Mouse (Mus musculus): ENCODE measurements around the gene Zfp58. TPM values are rescaled to one million over a fixed set of nuclear protein-coding genes. Genes with fewer than 3 reads are reported as not detected.
"Not testable (repeated sequence)": the region's sequence is repeated elsewhere in the genome, so short reads cannot be mapped to it uniquely, and the experiment has no call there.

Gene Zfp58
- 1 to 10 TPM; 2.8 to 2.9 TPM for total RNA-seq (2021)
- long read RNA-seq, experiment 1, partial matches to known transcripts = 0 of 1 reads
- long read RNA-seq, experiment 1, other reads (novel, unspliced or antisense) = 0 of 1 reads
- long read RNA-seq, experiment 2, partial matches to known transcripts = 0 of 4 reads
- long read RNA-seq, experiment 2, other reads (novel, unspliced or antisense) = 0 of 4 reads

DNA sequence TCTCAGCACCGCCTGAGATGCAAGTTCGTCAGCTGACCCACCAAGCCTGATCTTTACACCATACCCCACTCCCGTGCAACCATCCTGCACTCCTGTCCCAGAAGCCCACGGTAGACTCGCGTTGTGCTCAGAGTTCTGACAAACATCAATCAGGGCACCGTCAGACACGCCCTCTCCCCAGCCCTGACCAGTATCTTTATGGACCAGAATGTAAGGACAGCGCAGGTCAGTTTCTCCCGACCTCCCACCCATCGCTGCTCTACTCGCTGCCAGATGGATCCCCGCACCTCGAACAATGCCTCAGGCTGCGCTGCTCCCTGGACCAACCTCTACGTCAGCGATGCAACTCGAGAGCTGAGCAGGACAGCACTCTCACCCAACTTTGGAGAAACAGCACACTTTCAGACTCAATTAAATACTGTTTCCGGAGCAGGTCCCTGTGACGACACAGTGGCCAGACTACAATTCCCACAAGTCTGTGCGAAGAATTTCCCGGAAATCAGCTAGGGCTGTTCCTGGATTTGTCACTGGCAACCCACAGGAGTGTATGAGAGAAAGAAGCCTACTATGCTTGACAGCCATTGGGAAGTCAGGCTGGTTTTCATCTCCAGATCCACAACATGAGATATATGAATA is at the start of gene Zfp58:
Zfp58 (minus strand) TSS at position 472 of the 636 bp plus-strand sequence.
- peak; percentile 80 for DNase-seq

DNA sequence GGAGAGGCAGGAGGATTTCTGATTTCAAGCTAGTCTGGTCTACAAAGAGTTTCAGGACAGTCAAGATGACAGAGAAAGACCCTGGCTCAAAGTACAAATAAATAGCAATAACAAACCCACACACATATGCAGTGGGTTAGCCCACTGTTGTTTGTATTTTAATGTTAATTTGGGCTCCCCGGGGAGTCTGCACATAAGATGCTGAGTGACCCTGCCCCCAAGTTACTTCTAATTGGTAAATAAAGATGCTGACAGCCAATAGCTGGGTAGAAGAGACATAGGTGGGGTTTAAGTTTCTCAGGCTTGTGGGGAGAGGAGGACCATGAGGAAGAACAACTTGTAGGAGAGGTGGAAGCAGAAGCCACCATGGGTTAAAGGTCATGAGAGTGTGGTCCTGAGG is 45.6 kb upstream of the Zfp58 start:
- DNase-seq = no peak

DNA sequence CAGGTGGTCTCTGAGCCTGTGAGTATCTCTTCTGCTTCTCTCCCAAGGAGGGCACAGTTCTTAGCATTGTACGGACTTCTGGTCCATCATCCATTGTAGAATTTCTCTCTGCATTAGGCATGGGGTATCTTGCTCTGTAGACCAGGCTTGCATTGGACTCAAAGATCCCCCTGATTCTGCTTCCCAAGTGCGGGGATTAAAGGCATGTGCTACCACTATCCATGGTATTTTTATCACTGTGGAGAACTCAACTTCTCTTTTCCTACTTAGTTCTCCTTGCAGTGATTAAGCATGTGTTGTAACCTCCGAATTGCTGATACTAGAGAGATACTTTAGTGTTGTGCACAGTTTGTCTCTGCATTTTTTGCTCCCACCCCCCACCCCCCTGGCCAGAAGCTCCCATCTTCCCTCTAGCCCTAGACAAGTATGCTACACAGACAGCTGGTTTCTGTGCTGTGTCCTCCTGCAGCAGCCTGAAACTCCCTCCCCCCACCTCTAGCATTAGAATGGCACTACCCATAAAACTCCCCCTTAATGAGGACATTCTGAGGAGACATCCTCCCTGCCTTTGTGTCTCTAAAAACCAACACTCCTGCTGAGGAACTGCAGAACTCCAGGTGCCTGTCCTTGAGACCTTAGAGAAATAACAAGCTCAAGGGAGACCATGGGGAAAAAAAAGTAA is 26.8 kb upstream of the Zfp58 start:
- DNase-seq = no peak

DNA sequence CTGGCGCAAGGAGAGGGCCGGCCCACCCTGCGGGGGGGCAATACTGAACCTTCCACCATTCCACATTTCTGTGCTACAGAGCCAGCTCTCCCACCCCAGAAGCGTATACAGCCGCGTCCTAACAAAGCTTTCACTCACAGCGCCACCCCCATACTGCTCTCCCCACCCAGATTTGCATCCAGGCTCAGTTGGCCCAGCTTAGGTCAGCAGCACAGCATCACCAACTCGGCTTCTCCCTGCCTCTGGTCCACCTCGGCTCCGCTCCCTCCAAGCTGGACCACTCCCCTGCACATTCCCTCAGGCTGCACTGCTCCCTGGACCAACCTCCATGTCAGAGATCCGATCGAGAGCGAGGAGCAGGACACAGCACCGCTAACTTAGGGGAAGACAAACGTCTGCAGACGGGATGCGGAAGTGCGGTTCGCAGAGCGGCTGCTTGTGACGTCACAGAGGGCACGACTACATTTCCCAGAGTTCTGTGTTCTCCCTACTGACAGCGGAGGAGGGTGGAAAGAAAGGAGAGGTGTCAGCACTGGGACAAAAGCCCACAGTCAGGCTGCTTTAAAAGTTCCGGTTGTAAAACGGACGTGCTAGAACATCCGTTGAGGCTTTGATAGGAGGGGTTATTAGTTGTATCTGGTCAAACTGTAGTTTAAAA is 25.5 kb upstream of the Zfp58 start, which contains the start of the genes Gm26965 and Zfp87:
Gm26965 (minus strand) TSS at position 399 of the 658 bp plus-strand sequence.
Zfp87 (minus strand) TSS at position 425 of the 658 bp plus-strand sequence.
- DNase-seq = peak; percentile 91

DNA sequence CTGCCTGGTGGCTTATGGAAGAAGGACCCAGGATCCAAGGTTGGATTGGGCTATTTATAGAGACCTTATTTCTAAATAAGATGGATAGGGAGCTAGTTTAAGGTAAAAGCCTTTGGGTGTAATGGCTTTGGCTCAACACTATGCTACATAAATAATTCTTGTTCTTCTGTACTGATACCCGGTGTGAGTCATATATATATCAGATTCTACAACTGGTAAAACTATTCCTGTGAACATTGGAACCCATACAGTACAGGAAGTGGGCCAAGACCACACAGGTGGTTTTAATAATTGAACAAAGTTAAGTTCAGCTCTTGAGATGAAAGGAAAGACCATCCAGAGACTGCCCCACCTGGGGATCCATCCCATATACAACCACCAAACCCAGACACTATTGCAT is 553 bp upstream of the Zfp58 start:
- DNase-seq = no peak

DNA sequence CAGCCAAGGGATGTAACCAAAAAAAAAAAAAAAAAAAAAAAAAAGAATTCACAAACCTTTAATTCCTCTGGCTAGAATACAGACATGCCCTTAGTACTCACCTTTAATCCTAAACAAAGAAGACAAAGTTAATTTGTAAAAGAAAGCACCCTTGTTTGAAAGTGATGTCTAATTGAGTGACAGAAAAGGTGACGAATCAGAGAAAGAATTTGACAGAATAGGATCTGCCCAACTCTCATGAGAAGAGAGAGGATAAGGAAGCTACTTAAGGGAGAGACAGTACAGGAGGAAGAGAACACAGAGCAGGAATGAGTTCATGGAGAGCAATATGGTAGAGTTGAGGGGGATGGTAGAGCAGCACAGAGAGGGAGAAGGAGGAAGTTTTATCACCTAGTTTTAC is 4.7 kb downstream of the Zfp58 start:
- DNase-seq = no peak

DNA sequence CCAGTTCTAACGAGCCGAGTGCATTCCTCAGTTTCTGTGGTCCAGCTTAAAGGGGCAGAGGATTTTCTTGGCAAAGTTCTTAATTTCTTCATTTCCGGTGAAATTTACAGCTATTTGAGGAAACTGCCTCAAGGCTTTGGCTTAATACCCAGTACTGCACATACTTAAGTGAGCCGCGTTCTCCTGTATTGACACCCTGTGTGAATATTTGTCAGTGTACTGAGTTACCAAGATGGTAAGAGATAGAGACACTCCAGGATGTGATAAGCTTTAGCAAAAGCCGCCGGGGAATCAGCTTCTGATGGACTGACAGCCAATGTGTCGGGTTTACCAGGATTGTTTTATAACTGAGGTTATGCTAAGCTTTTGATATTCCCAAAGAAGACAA is 15.9 kb downstream of the Zfp58 start:
- no peak for DNase-seq

DNA sequence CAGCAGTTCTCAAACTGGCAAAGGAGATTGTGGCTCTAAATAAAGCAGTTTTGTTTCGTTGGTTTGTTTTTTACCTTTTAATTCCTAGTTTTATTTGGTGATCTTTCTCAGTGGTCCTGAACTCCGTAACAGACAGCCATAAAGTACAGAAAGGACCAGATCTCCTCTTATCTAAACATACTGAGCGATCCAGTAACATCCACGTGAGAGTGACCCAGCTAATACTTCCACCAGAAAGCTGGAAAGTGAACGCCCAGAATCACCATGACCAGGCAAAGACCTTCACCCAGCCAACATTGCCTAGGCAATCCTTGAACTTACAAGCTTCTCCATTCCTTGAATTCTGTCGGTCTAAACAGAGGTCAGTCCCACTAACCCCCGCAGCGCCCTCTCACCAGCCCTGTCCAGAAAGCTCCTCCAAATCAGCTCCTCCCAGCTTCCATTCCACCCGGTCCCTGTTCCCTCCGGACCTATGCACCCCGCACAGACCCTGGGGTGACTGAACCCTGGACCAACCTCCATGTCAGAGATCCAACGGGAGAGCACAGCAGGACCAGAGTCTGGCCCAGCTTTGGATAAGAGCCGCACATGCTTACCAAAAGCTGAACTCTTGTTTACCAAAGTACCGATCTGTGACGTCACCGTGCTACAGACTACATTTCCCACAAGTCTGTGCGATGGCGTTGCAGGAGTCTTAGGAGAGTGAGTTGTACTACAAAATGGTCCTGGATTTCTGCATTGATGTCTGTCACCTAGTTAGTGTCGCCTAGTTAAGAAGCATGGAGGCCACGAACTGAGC is 16.5 kb downstream of the Zfp58 start, which contains the start of gene Zfp874b:
Zfp874b (minus strand) TSS at position 634 of the 799 bp plus-strand sequence.
- peak; percentile 80 for DNase-seq

DNA sequence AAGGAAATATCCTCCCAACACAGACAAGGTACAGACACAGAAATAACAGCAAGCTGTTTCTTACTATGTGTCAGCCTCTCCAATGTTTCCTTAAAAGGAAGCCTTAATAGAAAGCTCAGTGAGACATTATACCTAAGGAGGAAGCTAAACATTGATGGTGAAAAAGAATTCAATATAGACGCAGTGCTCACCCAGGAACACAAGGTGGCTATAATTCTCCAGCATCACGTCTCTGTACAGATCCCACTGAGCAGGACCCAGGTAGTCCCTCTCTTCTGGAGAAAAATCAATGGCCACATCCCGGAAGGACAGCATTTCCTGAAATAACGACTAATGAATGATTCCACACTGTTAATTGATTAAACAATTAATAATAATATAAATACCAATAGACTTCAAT is 18.8 kb downstream of the Zfp58 start:
- no peak for DNase-seq

DNA sequence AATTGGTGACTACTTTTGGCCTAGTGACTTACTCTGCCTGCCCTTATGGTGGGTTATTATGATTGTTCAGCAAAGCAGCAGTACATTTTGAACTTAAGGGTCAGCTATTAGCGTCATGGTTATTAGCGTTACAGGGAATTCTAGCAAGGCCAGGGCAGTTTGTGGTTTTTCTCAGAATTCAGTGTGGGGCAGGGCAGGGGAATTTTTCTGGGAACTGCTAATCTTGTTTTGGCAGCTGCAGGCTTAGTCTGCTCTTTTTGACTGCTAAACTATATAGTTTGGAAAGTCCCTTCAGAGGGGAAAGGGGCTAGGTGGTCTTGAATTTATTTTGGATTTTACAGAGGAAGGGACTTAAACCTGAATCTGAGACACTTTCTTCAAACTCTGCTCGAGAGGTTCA is 31.1 kb downstream of the Zfp58 start:
- DNase-seq = no peak

DNA sequence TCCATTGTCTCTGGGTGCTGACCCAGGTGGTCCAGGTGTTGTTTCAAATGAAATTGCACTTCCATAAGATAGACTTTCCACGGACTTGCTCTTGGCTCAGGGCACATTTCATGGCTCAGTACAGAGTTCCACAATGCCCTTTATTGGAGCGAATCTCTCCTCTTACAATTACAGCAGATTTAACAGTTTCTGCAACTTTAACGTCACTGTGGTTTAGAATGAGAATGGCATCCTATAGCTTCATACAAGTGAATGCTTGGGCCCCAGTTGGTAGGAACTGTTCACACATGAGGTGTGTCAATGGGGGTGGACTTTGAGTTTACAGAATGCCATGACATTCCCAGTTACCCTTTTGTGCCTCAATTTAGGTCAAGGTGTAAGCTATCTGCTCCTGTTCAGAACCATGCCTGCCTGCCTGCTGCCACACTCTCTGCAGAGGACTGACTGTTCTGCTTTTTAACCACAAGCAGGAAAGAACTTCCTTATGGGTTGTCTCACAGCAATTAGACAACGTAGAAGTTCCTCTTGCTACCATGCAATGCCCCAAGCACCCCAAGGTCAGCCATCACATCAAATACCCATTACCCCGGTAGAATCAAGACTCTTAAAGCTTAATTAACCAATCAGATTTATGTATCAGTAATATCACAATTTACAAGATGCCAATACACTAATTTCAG is 36.7 kb downstream of the Zfp58 start:
- DNase-seq = not testable (repeated sequence)

DNA sequence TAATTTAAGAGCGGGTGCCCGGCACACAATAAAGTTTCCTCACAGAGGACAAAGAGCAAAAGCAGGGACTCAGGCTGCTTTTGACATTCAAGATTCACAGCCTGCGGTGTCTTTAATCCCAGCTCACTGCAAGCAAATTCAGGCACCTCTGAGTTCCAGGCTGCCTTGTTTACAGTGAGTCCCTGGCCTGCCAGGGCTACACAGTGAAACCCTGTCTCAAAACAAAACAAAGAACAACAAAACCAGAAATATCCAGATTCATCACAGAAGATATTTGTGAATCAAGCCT is 48.4 kb downstream of the Zfp58 start:
- DNase-seq = no peak

DNA sequence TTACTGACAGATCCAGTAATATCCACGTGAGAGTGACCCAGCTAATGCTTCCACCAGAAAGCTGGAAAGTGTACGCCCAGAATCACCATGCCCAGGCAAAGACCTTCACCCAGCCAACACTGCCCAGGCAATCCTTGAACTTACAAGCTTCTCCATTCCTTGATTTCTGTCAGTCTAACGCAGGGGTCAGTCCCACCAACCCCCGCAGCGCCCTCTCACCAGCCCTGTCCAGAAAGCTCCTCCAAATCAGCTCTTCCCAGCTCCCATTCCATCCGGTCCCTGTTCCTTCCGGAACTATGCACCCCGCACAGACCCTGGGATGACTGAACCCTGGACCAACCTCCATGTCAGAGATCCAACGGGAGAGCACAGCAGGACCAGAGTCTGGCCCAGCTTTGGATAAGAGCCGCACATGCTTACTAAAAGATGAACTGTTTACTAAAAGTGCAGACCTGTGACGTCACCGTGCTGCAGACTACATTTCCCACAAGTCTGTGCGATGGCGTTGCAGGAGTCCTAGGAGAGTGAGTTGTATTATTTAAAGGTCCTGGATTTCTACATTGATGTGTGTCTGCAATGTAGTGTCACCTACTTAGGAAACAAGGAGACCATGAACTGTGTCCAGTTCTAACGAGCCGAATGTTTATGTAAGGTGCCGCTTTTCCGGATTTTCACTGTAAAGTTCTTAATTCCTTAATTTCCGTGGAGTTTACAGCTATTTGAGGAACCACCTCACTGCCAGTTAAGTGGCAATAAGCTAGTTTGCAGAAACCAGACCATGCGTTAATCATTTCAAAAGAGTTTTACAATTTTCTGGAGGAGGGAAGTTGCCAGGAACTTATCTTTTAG is 49.0 kb downstream of the Zfp58 start, which contains the start of gene Zfp874a:
Zfp874a (minus strand) TSS at position 453 of the 849 bp plus-strand sequence.
- peak; percentile 87 for DNase-seq

Other genes starting within 250 kb of the Zfp58 start
- gene Zfp458, start 222.1 kb downstream of the Zfp58 start, total RNA-seq (2021) = 1 to 10 TPM; 1.0 to 1.1 TPM
- 1 to 10 TPM; 3.3 to 4.3 TPM for gene Zfp457, start 194.1 kb downstream of the Zfp58 start, total RNA-seq (2021)
- 1 to 10 TPM; 1.7 TPM for gene Zfp595, start 168.0 kb downstream of the Zfp58 start, total RNA-seq (2021)
- gene Gm28044, start 140.0 kb downstream of the Zfp58 start, total RNA-seq (2021) = under 1 TPM in 1 of 2 experiments, not detected in 1; 0.94 TPM
- gene Zfp953, start 139.9 kb downstream of the Zfp58 start, total RNA-seq (2021) = 1 to 10 TPM in 1 of 2 experiments, under 1 TPM in 1; 0.99 to 1.2 TPM
- 1 to 10 TPM in 1 of 2 experiments, not detected in 1; 1.2 TPM for gene Gm28041, start 124.8 kb downstream of the Zfp58 start, total RNA-seq (2021)
- under 1 TPM; 0.23 to 0.32 TPM for gene Zfp456, start 124.7 kb downstream of the Zfp58 start, total RNA-seq (2021)
- gene Zfp429, start 100.7 kb downstream of the Zfp58 start, total RNA-seq (2021) = 1 to 10 TPM in 1 of 2 experiments, under 1 TPM in 1; 0.64 to 1.1 TPM
- under 1 TPM; 0.16 to 0.36 TPM for gene Zfp459, start 79.1 kb downstream of the Zfp58 start, total RNA-seq (2021)
- gene Zfp874a, start 48.9 kb downstream of the Zfp58 start, total RNA-seq (2021) = 1 to 10 TPM; 3.9 to 4.2 TPM
- gene Zfp874b, start 16.3 kb downstream of the Zfp58 start, total RNA-seq (2021) = 10 to 100 TPM in 1 of 2 experiments, 1 to 10 TPM in 1; 8.3 to 11.0 TPM
- not detected for gene Gm26965, start 25.6 kb upstream of the Zfp58 start, total RNA-seq (2021)
- gene Zfp87, start 25.6 kb upstream of the Zfp58 start, total RNA-seq (2021) = 1 to 10 TPM; 4.5 to 5.6 TPM
- gene Zfp748, start 53.3 kb upstream of the Zfp58 start, total RNA-seq (2021) = 1 to 10 TPM; 2.2 to 2.6 TPM
- gene Zfp729b, start 109.2 kb upstream of the Zfp58 start, total RNA-seq (2021) = 1 to 10 TPM; 2.3 to 2.8 TPM
- under 1 TPM in 1 of 2 experiments, not detected in 1; 0.62 TPM for gene Gm49345, start 137.2 kb upstream of the Zfp58 start, total RNA-seq (2021)
- 1 to 10 TPM; 1.8 to 2.3 TPM for gene Zfp729a, start 137.2 kb upstream of the Zfp58 start, total RNA-seq (2021)
- gene Zfp738, start 186.5 kb upstream of the Zfp58 start, total RNA-seq (2021) = 1 to 10 TPM; 2.2 to 4.0 TPM
- gene Zfp65, start 228.6 kb upstream of the Zfp58 start, total RNA-seq (2021) = 1 to 10 TPM; 3.8 to 4.4 TPM

Data from gastrocnemius, postnatal 25 days (tissue).